Mouse (Mus musculus) gastrocnemius, adult 8-10 months (tissue): Measurements from ENCODE around the gene Pak6. TPM values are rescaled to one million over a fixed set of nuclear protein-coding genes. Genes with fewer than 3 reads are reported as not detected.

Source experiments
- DNase-seq, 2 experiments: peaks; one replicate each; pipeline ENCODE4 v3.0.0; 2022; ENCODE audit warnings: low spot score in 2 of 2
- total RNA-seq, 4 experiments: library from RNA; stranded (reverse); gene quantifications; 2 replicates each; pipeline ENCODE4 v1.2.4; 2022

Pak6 gene
- total RNA-seq, 4 experiments from 2014 or later = not detected

DNA sequence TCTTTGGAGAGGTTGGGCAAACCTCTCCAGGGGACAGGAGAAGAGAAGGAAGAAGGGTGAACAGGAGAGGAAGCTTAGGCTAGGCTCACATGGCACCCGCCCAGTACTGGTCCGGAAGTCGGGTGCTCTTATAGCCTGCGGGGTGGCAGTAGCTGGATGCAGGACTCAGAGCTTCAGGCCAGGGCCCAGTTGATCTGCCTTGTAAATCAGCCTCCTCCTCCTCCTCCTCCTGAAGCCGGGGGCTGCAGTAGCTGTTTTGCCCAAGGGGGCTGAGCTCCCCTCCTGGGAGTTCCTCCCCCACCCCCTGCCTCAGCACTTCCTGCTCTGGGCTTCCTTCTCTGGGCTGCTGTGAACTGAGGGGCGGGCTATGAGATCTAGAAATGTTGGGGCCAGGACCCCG is 65.2 kb downstream of the Pak6 start, which contains the start of gene Plcb2:
Gene Plcb2 (minus strand): TSS at position 102 of the 400 bp plus-strand sequence.
- DNase-seq = no peak

GRCm38 (mm10) chr2:118729194-118729593 is 66.1 kb downstream of the Pak6 start:
- no peak for DNase-seq

GRCm38 (mm10) chr2:118729816-118730621 is 66.9 kb downstream of the Pak6 start:
- DNase-seq = no peak

- peak; percentile 37 to 59 for DNase-seq
Measured at GRCm38 (mm10) chr2:118730622-118730915, 67.5 kb downstream of the Pak6 start.

- DNase-seq = no peak
Measured at GRCm38 (mm10) chr2:118731981-118732380, 68.9 kb downstream of the Pak6 start.

DNA sequence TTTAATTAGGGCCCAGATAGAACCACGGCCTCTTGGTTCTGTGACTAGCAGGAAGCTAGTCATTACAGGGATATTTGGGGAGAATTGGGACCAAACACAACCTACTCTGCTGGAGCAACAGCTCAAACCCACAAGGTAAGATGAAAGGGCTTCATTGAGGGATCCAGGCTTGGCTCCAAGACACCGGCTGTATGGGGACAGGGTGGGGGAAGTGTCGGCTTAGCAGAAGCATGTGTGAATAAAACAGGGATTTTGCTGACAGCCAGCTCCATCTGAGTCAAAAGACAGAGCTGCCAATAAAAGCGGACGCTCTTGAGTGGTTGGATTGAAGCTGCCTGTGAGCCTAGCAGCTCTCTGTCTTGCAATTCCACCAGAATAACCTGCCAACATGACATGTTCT is 70.2 kb downstream of the Pak6 start:
- no peak for DNase-seq

DNA sequence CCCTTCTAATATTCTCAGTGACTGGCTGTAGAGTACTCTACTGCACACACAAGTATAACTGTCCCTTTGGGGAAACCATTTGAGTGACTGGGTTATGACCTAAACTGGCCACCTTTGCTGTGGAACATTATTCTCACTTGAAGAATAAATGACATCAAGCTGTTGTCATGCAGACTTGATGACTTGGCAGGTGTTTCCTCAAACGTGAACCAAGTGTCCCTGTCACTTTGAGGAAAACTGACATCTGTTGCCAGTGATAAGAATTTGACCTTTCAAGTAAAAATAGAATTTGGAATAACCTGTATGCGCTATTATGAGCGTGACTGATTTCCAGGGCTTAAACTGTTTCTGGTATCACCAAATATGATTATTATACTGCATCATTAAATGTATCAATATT is 77.2 kb downstream of the Pak6 start:
- no peak for DNase-seq

GRCm38 (mm10) chr2:118741183-118741582 is 78.1 kb downstream of the Pak6 start:
- DNase-seq = no peak

- no peak for DNase-seq
Measured at GRCm38 (mm10) chr2:118743261-118743943, 80.3 kb downstream of the Pak6 start.

- no peak for DNase-seq
Measured at GRCm38 (mm10) chr2:118744621-118745020, 81.5 kb downstream of the Pak6 start.

DNA sequence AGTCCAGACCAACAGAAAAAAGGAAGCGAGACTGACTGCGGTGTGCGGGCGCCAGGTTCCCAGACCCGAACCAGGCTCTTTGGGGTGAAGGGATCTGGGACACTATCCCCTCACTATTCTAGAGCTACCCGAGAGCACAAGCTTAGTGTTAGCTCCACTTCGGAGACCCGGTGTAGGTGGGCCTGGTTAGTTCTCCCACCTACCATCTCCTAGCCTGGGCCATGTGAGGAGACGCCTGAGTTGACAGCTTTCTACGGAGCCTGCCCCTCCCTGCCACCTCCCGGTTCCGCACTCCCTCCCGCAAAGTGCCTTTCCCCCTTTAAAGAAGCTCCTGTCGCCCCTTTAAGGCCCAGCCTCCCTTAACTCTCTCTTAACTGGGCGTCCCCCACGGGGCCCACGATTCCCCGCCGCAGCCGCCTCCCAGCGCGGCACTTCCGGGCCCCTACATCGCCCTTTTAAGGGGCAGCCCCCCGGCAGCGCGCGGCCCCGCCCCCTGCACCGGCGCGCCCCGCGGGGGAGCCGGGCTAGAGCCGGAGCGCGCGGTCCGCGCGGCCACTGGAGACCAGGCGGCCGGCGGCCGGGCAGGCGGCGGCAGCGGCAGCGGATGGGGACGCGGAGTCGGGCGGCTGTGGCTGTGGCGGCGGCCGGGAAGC is 82.3 kb downstream of the Pak6 start, which contains the start of gene Inafm2:
Gene Inafm2 (plus strand): TSS at position 527 of the 653 bp plus-strand sequence.
- peak; percentile 78 to 88 for DNase-seq

DNA sequence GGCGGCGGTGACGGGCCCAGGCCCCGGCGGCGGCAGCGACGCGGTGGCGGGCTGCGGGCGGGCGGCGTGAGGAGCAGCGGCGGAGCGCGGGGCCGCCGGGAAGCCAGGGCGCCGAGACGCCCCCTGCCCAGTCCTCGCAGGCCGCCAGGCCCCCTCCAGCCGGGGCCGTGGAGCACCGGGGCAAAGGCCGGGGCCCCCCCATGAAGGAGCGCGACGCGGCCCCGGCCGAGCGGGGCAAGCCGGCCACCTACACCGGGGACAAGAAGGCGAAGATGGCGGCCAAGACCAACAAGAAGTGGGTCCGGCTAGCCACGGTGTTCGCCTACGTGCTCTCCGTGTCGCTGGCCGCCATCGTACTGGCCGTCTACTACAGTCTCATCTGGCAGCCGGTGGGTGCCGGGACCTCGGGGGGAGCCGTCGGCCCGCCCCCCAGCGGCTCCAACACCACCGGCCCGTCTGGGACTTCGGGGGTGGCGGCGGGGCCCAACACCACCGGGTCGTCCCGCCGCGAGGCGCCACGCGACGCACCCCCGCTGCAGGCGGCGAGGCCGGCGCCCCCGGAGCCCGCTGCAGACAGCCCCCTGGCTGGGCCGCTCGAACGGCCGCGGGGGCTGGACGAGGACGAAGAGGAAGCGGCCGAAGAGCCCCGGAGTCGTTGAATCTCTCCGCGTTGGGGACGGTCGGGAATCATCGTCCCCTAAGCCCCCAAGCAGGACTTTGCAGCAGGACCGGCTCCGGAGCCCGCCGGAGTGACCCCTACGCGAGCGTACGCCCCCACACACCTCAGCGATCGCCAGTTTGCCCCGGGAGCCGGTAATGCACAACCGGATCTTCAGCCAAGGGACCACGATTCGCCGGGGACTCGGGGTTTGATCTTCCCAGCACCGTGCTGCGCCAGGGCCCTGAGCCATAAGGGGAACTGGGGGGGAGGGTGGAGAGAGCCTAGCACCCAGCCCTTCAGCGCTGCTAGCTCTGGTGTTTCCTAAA is 83.1 kb downstream of the Pak6 start:
- no peak for DNase-seq

DNA sequence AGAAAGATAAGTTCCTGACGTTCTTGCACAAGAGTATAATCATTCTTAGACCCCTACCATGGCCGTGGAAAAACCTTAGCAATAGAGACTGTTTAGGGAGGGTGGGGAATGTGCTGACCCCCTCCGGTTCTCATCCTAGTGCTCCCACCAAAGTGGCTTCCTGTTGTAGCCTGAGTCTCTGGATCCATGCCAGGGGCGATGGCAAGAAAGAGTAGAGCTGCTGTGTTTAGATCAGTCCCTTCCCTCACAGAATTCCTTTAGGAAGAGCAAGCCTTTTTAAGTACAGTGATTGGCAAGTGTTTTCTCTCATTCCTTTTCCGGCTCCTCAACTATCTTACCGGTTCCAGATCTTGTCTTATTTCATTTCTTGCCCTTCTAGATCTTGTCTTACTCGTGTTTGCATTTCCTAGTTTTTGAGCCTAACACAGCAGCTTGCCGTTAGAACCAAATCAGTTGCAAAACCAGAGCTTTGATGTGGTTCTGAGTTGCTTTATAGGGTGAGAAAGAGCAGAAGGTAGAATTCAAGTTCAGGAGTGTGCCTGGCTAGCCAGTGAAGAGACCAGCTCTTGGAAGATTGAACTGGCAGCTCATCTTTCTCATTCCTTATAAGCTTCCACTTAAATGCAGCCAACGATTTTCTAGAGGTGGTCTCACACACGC is 84.3 kb downstream of the Pak6 start:
- no peak for DNase-seq

Other genes with a start within 250 kb of the Pak6 start
- 100 to 1,000 TPM; 139 to 157 (median 152) TPM for gene Srp14, start 183.6 kb upstream of the Pak6 start, total RNA-seq
- 1 to 10 TPM; 1.6 to 4.7 (median 1.9) TPM for gene Bmf, start 113.6 kb upstream of the Pak6 start, total RNA-seq
- under 1 TPM in 2 of 4 experiments, not detected in 2; 0.13 to 0.38 TPM for gene Bub1b, start 65.1 kb upstream of the Pak6 start, total RNA-seq
- gene Ankrd63, start 40.7 kb downstream of the Pak6 start, total RNA-seq = not detected
- under 1 TPM in 3 of 4 experiments, not detected in 1; 0.15 to 0.27 (median 0.27) TPM for gene Plcb2, start 65.1 kb downstream of the Pak6 start, total RNA-seq
- gene Inafm2, start 82.5 kb downstream of the Pak6 start, total RNA-seq = 1 to 10 TPM; 5.0 to 7.2 (median 5.2) TPM
- gene Ccdc9b, start 99.4 kb downstream of the Pak6 start, total RNA-seq = 10 to 100 TPM; 17.5 to 20.6 (median 18.4) TPM
- not detected for gene Phgr1, start 109.5 kb downstream of the Pak6 start, total RNA-seq
- gene Disp2, start 116.4 kb downstream of the Pak6 start, total RNA-seq = under 1 TPM in 2 of 4 experiments, not detected in 2; 0.10 to 0.11 TPM
- gene Knstrn, start 150.7 kb downstream of the Pak6 start, total RNA-seq = under 1 TPM; 0.10 to 0.54 (median 0.44) TPM
- gene Ivd, start 198.7 kb downstream of the Pak6 start, total RNA-seq = 100 to 1,000 TPM; 121 to 159 (median 140) TPM
- 1 to 10 TPM; 4.6 to 7.1 (median 5.2) TPM for gene Bahd1, start 237.1 kb downstream of the Pak6 start, total RNA-seq